Mouse (Mus musculus) C2C12 (cell line): ENCODE measurements around the gene Wdr24. TPM values are rescaled to one million over a fixed set of nuclear protein-coding genes. Genes with fewer than 3 reads are reported as not detected.
"Not testable (repeated sequence)": the region's sequence is repeated elsewhere in the genome, so short reads cannot be mapped to it uniquely, and the experiment has no call there.

Experiments
- H3K27me3 ChIP-seq: one replicate; pipeline ENCODE4 v1.6.1; 2011; ENCODE audit not compliant: control insufficient read depth, insufficient read depth, insufficient read length
- H3K36me3 ChIP-seq: one replicate; pipeline ENCODE4 v1.6.1; 2011; ENCODE audit not compliant: control insufficient read depth, insufficient read depth
- H3K4me3 ChIP-seq: one replicate; pipeline ENCODE4 v1.5.1; 2011; ENCODE audit warnings: mild to moderate bottlenecking, control low read depth; ENCODE audit not compliant: poor library complexity, insufficient read depth, severe bottlenecking
- H3K79me2 ChIP-seq: one replicate; pipeline ENCODE4 v1.6.1; 2011; ENCODE audit not compliant: control insufficient read depth, insufficient read depth
- H3K79me3 ChIP-seq: one replicate; pipeline ENCODE4 v1.6.1; 2011; ENCODE audit warnings: low read depth, control low read depth
- H3ac ChIP-seq: one replicate; pipeline ENCODE3; 2011; ENCODE audit warnings: low read depth; ENCODE audit not compliant: control insufficient read depth, insufficient read length
- CEBPB ChIP-seq: IDR thresholded peaks from one replicate; pipeline ENCODE4 v1.6.1; 2011; ENCODE audit warnings: low read depth, mild to moderate bottlenecking, control low read depth, moderate library complexity
- CTCF ChIP-seq: IDR thresholded peaks from one replicate; pipeline ENCODE4 v1.5.1; 2011; ENCODE audit not compliant: control insufficient read depth, insufficient read depth, insufficient read length
- FOSL1 ChIP-seq: IDR thresholded peaks from one replicate; pipeline ENCODE4 v1.8.0; 2011; ENCODE audit warnings: mild to moderate bottlenecking, low read length; ENCODE audit not compliant: poor library complexity, insufficient read depth, severe bottlenecking
- MAX ChIP-seq: IDR thresholded peaks from one replicate; pipeline ENCODE4 v1.6.1; 2011; ENCODE audit warnings: mild to moderate bottlenecking, control low read depth
- MYOD1 ChIP-seq: IDR thresholded peaks from one replicate; pipeline ENCODE4 v1.6.1; 2011; ENCODE audit warnings: low read depth; ENCODE audit not compliant: control insufficient read depth, insufficient read length
- MYOG ChIP-seq: IDR thresholded peaks from one replicate; pipeline ENCODE4 v1.6.1; 2011; ENCODE audit not compliant: control insufficient read depth, insufficient read length; ENCODE audit errors: extremely low read depth
- USF1 ChIP-seq: IDR thresholded peaks from one replicate; pipeline ENCODE4 v1.6.1; 2011; ENCODE audit warnings: low read depth, mild to moderate bottlenecking, control low read depth, moderate library complexity
- polyA plus RNA-seq: library from polyadenylated mRNA; unstranded; fragments of >200 nt; fragmentation: generic; extraction: Trizol; gene quantifications from one replicate; pipeline ENCODE4 v1.2.1, GENCODE M21; 2012; ENCODE audit warnings: missing spikeins

The Wdr24 gene
- polyA plus RNA-seq, 1 experiment, result 14.3 TPM

DNA sequence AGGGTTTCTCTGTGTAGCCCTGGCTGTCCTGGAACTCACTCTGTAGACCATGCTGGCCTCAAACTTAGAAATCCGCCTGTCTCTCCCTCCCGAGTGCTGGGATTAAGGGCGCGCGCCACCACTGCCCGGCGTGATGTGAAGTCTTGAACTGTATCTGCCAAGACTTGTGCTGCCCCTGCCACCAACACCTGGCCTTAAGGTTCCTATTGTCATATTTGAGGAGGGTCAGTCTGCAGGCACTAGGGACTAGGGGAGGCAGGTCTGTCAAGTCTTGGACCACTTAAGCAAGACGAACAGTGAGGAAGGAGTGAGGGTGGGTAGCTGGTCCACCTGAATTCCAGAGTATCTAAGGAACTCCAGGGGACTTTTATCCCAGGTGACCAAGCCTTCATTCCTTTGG, 46.1 kb downstream of the Wdr24 start:
- no peak overlapping the region for H3ac ChIP-seq
- H3K79me2 ChIP-seq, result peaks cover 9% of the 10 kb centered on the region
- no peaks in the 10 kb centered on the region for H3K27me3 ChIP-seq
- H3K79me3 ChIP-seq, result no peaks in the 10 kb centered on the region
- no peak overlapping the region for H3K4me3 ChIP-seq
- no peaks in the 10 kb centered on the region for H3K36me3 ChIP-seq
- TF ChIP-seq CEBPB, result no peak
- TF ChIP-seq MYOG, result no peak
- no peak for TF ChIP-seq FOSL1
- TF ChIP-seq MYOD1, result no peak
- no peak for TF ChIP-seq CTCF
- TF ChIP-seq MAX, result no peak
- TF ChIP-seq USF1, result no peak

DNA sequence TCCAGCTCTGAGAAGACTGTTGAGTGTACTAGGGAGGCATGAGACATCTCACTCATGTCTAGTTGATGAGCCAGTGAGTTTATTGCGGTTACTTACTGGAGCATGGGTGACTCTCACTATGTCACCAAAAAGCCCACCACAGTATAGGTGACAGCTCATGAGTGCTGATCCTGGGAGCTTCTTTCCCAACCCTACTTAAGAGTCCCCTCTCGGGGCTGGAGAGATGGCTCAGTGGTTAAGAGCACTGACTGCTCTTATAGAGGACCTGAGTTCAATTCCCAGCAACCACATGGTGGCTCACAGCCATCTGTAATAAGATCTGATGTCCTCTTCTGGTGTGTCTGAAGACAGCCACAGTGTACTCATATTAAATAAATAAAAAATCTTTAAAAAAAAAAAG, 46.5 kb downstream of the Wdr24 start:
- TF ChIP-seq MYOD1 (no peak), MAX (no peak), CTCF (no peak), FOSL1 (no peak), CEBPB (no peak), MYOG (no peak), USF1 (no peak)
- no peaks in the 10 kb centered on the region for H3K27me3 ChIP-seq
- peaks cover 9% of the 10 kb centered on the region for H3K79me2 ChIP-seq
- no peak overlapping the region for H3K4me3 ChIP-seq
- no peaks in the 10 kb centered on the region for H3K79me3 ChIP-seq
- no peaks in the 10 kb centered on the region for H3K36me3 ChIP-seq
- no peak overlapping the region for H3ac ChIP-seq

DNA sequence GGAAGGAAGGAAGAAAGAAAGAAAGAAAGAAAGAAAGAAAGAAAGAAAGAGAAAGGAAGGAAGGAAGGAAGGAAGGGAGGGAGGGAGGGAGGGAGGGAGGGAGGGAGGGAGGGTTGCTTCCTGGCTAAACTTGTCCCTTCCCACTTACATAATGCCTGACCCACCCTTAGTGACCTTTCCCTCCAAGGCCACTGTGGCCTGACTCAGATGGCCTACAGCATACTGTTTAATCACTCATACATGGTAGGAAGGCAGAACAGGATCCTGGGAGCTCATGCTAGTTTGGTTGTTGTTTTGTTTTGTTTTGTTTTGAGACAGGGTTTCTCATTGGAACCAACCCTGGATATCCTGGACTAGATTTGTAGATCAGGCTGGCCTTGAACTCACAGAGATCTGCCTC, 48.1 kb downstream of the Wdr24 start:
- peaks cover 16% of the 10 kb centered on the region for H3K79me2 ChIP-seq
- not testable (repeated sequence) for H3K27me3 ChIP-seq, H3K4me3 ChIP-seq

DNA sequence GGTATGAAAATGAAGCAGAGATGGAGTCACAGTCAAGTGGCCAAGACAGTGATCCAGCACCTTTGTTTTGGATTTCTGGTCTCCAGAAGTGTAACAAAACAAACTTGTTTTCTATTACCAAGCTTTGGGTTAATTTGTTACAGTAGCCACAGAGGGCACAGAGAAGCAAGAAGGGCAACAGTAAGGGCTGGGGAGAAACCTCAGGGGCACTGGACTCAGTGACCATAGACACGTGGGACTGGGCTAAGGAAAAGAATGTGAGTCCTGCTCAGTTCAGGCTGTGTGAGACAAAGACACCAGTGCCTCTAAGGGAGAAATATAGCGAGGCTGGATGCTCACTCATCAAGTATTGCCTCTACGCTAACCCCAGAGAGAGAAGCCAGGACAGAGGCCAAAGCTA, 49.2 kb downstream of the Wdr24 start:
- Histone ChIP-seq H3K27me3 (no peaks in the 10 kb centered on the region), H3K36me3 (no peaks in the 10 kb centered on the region), H3K4me3 (no peak overlapping the region), H3K79me2 (peaks cover 14% of the 10 kb centered on the region), H3ac (no peak overlapping the region), H3K79me3 (no peaks in the 10 kb centered on the region)
- TF ChIP-seq CEBPB (no peak), FOSL1 (no peak), MYOG (no peak), MYOD1 (no peak), MAX (no peak), USF1 (no peak), CTCF (no peak)

More for the DNA sequence above, 48.1 kb downstream of the Wdr24 start:
- not testable (repeated sequence) for H3K36me3 ChIP-seq, H3ac ChIP-seq, H3K79me3 ChIP-seq

DNA sequence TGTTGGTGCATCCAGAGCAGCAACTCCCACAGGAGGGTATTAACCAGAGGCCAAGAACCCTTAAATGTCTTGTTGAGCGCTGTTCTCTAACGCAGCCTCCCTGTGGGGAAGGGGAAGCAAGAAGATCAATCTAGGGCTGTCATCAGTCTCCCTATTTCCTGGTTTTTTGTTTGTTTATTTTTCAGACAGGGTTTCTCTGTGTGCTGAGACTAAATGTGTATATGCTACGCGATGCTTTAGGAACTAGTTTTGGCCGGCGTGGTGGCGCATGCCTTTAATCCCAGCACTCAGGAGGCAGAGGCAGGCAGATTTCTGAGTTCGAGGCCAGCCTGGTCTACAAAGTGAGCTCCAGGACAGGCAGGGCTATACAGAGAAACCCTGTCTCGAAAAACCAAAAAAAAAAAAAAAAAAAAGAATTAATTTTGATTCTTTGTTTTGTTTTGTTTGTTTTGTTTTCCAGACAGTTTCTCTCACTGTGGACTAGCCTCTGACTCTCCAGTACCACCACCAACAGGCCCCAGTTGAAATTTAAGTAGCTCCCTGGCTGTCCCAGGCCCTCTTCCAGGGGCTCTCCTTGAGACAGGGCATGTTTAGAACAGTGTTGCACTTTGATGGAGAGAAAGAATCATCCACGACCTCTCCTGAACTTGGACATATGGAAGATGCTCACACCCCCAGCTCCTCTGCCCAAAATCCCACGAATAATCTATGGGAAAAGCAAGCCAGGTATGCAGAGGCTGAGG, 50.1 kb downstream of the Wdr24 start:
- Histone ChIP-seq H3K79me3 (no peaks in the 10 kb centered on the region), H3ac (no peak overlapping the region), H3K79me2 (peaks cover 8% of the 10 kb centered on the region), H3K27me3 (no peaks in the 10 kb centered on the region), H3K4me3 (no peak overlapping the region), H3K36me3 (peaks cover 4% of the 10 kb centered on the region)
- TF ChIP-seq MAX, result no peak
- TF ChIP-seq CEBPB, result no peak
- no peak for TF ChIP-seq FOSL1
- TF ChIP-seq USF1, result no peak
- no peak for TF ChIP-seq CTCF
- no peak for TF ChIP-seq MYOD1
- no peak for TF ChIP-seq MYOG

DNA sequence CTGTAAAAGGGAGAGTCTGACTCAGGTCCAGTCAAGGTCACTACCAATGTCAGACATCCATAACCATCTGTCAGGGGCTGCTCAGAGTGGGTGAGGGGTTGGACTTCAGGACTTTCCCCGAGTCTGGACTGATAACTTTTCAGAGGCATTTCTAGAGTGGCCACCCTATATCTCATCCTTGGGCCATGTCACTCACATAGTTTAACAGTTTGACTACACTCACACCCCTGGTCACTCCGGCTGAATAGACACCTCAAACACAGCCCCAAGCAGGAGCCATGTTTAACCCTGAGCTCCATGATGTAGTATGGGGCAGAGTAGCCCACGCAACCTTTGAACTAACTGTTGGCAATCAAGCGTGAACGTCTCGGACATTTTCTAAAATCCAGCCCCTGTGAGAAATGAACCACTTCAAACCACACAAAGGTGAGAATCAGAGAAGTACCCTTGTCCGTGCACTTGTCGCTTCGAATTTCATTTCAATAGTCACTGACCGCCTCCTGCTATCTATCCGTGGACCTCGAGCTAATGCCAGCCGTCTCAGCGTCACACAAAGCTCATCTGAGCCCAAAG, 50.8 kb downstream of the Wdr24 start:
- H3ac ChIP-seq, result peak overlapping the region; percentile 67
- no peaks in the 10 kb centered on the region for H3K27me3 ChIP-seq
- TF ChIP-seq USF1 (no peak), MYOG (no peak), CEBPB (no peak), MYOD1 (no peak), MAX (no peak), CTCF (no peak), FOSL1 (no peak)
- H3K36me3 ChIP-seq, result peaks cover 4% of the 10 kb centered on the region
- H3K79me2 ChIP-seq, result peaks cover 8% of the 10 kb centered on the region
- H3K4me3 ChIP-seq, result peak overlapping the region; percentile 53
- H3K79me3 ChIP-seq, result no peaks in the 10 kb centered on the region
